ENCODE assay signal across 8 mouse cellular contexts in genomic region chr8:46470091-46470791, GRCm38 (mm10). TPM values are rescaled to one million over a fixed set of nuclear protein-coding genes. Genes with fewer than 3 reads are reported as not detected.
DNase-seq lines count a peak whose midpoint lies in the region; ATAC-seq and TF ChIP-seq lines count a peak whose summit lies in the region.

No protein-coding gene starts in this region.

- no peaks in the 10 kb centered on the region for H3K27me3 ChIP-seq in kidney, embryonic 15.5 days
- peaks cover 9% of the 10 kb centered on the region; the same call in 1 of the 2 replicates for H3K27me3 ChIP-seq in forebrain, embryonic 13.5 days
- no peaks in the 10 kb centered on the region for H3K27me3 ChIP-seq in limb, embryonic 11.5 days (ENCODE audit: control insufficient read depth, insufficient read depth, low read length)
- H3K27me3 ChIP-seq in midbrain, postnatal 0 days (ENCODE audit: insufficient read depth, low read length) = no peaks in the 10 kb centered on the region

- no peaks in the 10 kb centered on the region for H3K9me3 ChIP-seq in kidney, embryonic 15.5 days (replicated peaks)
- H3K9me3 ChIP-seq in forebrain, embryonic 13.5 days (replicated peaks) = no peaks in the 10 kb centered on the region
- H3K9me3 ChIP-seq in limb, embryonic 11.5 days (ENCODE audit: control insufficient read depth, low read length) = no peaks in the 10 kb centered on the region
- no peaks in the 10 kb centered on the region for H3K9me3 ChIP-seq in midbrain, postnatal 0 days (ENCODE audit: low read length)

- H3K27ac ChIP-seq in kidney, embryonic 15.5 days = peak overlapping the region; percentile 41
- H3K27ac ChIP-seq in forebrain, embryonic 13.5 days = no peak overlapping the region
- no peak overlapping the region for H3K27ac ChIP-seq in limb, embryonic 11.5 days (replicated peaks; ENCODE audit: low read depth, low read length)
- peak overlapping the region; percentile 91 for H3K27ac ChIP-seq in midbrain, postnatal 0 days (ENCODE audit: low read depth, low read length)

- DNase-seq in kidney, adult 9 months = no peak
- peak; percentile 98 for DNase-seq in adipocyte (ENCODE audit: low spot score)
- DNase-seq in limb, embryonic 11.5 days (ENCODE audit: low spot score) = no peak
- peak; percentile 10 for DNase-seq in midbrain, postnatal 0 days (ENCODE audit: low spot score)
- DNase-seq in urinary bladder, adult 2 months (ENCODE audit: low spot score) = no peak
- no peak for DNase-seq in spleen, postnatal 10 days (ENCODE audit: low spot score in 2 of 2)

- H3K9ac ChIP-seq in kidney, embryonic 15.5 days = no peak overlapping the region
- H3K9ac ChIP-seq in forebrain, embryonic 13.5 days = no peak overlapping the region
- no peak overlapping the region for H3K9ac ChIP-seq in limb, embryonic 11.5 days (ENCODE audit: low read length)
- no peak overlapping the region for H3K9ac ChIP-seq in midbrain, postnatal 0 days (replicated peaks; ENCODE audit: low read length, poor library complexity, severe bottlenecking)

- peak overlapping the region; percentile 91 for H3K4me3 ChIP-seq in kidney, embryonic 15.5 days (replicated peaks)
- peak overlapping the region; percentile 85 for H3K4me3 ChIP-seq in forebrain, embryonic 13.5 days
- peak overlapping the region; percentile 82; the same call in 1 of the 2 replicates for H3K4me3 ChIP-seq in limb, embryonic 11.5 days (ENCODE audit: low read depth, low read length)
- H3K4me3 ChIP-seq in midbrain, postnatal 0 days (ENCODE audit: low read depth, low read length) = peak overlapping the region; percentile 95

- 42% methylated on average over 15 of the region's 15 CpGs for WGBS in kidney, embryonic 15.5 days
- 41% methylated on average over 15 of the region's 15 CpGs for WGBS in forebrain, embryonic 13.5 days
- 42% methylated on average over 15 of the region's 15 CpGs for WGBS in limb, embryonic 11.5 days
- 38% methylated on average over 15 of the region's 15 CpGs for WGBS in midbrain, postnatal 0 days

- no peak; the same call in 1 of the 2 replicates for ATAC-seq in kidney, embryonic 15.5 days (replicated peaks; ENCODE audit: low FRiP score)
- ATAC-seq in forebrain, embryonic 13.5 days = no peak; the same call in 1 of the 2 replicates
- ATAC-seq in limb, embryonic 11.5 days (ENCODE audit: insufficient number of reproducible peaks, low FRiP score, low TSS enrichment, low read depth) = peak; percentile 1; the same call in 1 of the 2 replicates
- ATAC-seq in midbrain, postnatal 0 days (ENCODE audit: low FRiP score) = peak; percentile 3

- peak overlapping the region; percentile 97 for H3K4me2 ChIP-seq in kidney, embryonic 15.5 days
- peak overlapping the region; percentile 95 for H3K4me2 ChIP-seq in forebrain, embryonic 13.5 days
- H3K4me2 ChIP-seq in limb, embryonic 11.5 days (ENCODE audit: low read depth, severe bottlenecking) = peak overlapping the region; percentile 97
- H3K4me2 ChIP-seq in midbrain, postnatal 0 days (ENCODE audit: low read depth, low read length, poor library complexity, severe bottlenecking) = peak overlapping the region; percentile 77

- H3K36me3 ChIP-seq in kidney, embryonic 15.5 days = no peaks in the 10 kb centered on the region
- no peaks in the 10 kb centered on the region for H3K36me3 ChIP-seq in forebrain, embryonic 13.5 days (ENCODE audit: poor library complexity, severe bottlenecking)
- H3K36me3 ChIP-seq in limb, embryonic 11.5 days (ENCODE audit: control insufficient read depth, insufficient read depth, low read length) = no peaks in the 10 kb centered on the region
- H3K36me3 ChIP-seq in midbrain, postnatal 0 days (ENCODE audit: insufficient read depth, low read length) = no peaks in the 10 kb centered on the region

- peaks cover 9% of the 10 kb centered on the region; the same call in 1 of the 2 replicates for H3K4me1 ChIP-seq in kidney, embryonic 15.5 days
- H3K4me1 ChIP-seq in forebrain, embryonic 13.5 days = peaks cover 5% of the 10 kb centered on the region; the same call in 1 of the 2 replicates
- H3K4me1 ChIP-seq in limb, embryonic 11.5 days (ENCODE audit: control insufficient read depth, insufficient read depth, low read length) = no peaks in the 10 kb centered on the region
- peaks cover 7% of the 10 kb centered on the region; the same call in 1 of the 2 replicates for H3K4me1 ChIP-seq in midbrain, postnatal 0 days (ENCODE audit: insufficient read depth, low read length)

- no peak for TF ChIP-seq CTCF in midbrain, postnatal 0 days (IDR thresholded peaks at IDR 0.05)

RNA-seq across cellular contexts. Expression of gene Acsl1, which starts 0.6 kb away (rescaled TPM):
- polyA plus RNA-seq in kidney, embryonic 15.5 days (2015; fragmentation: Nextera tagmentation; extraction: Ambion mirVana) = 18.5 and 18.8 TPM in 2 replicates
- polyA plus RNA-seq in forebrain, embryonic 13.5 days (2015; fragmentation: Nextera tagmentation; extraction: Ambion mirVana) = 5.8 and 6.7 TPM in 2 replicates
- polyA plus RNA-seq in limb, embryonic 11.5 days (2014; fragmentation: Nextera tagmentation; extraction: Ambion mirVana) = 6.9 and 7.0 TPM in 2 replicates
- total RNA-seq in midbrain, postnatal 0 days (2014; rRNA removed) = 36.7 and 45.9 TPM in 2 replicates
- polyA plus RNA-seq in midbrain, postnatal 0 days (2015; fragmentation: Nextera tagmentation; extraction: Ambion mirVana) = 27.8 and 28.2 TPM in 2 replicates
- 44.2 and 46.6 TPM in 2 replicates for polyA plus RNA-seq in urinary bladder, adult 2 months (2012; rRNA removed)

Comparison
In these comparisons a context has a peak if more than half of its experiments do, and no peak if none do; other contexts are left out.
1. ATAC-seq: peak in limb, embryonic 11.5 days (single experiment) and midbrain, postnatal 0 days (single experiment); none in kidney, embryonic 15.5 days (single experiment) and forebrain, embryonic 13.5 days (single experiment).
2. H3K27ac ChIP-seq: peak in kidney, embryonic 15.5 days (single experiment) and midbrain, postnatal 0 days (single experiment); none in forebrain, embryonic 13.5 days (single experiment) and limb, embryonic 11.5 days (single experiment).
3. DNase-seq: peak in adipocyte (single experiment) and midbrain, postnatal 0 days (single experiment); none in kidney, adult 9 months (single experiment), limb, embryonic 11.5 days (single experiment), urinary bladder, adult 2 months (single experiment) and spleen, postnatal 10 days (0 of 2).
4. Peak in every context shown above with its lines, with median percentiles within 50 percentile points of each other: H3K4me2 ChIP-seq and H3K4me3 ChIP-seq.